Mouse (Mus musculus) c-Kit-negative CD71-positive TER-119-positive erythroid progenitor cells, embryonic 14.5 days (primary cell): ENCODE results near the gene AL731706.2.
"Not testable (repeated sequence)": the region's sequence is repeated elsewhere in the genome, so short reads cannot be mapped to it uniquely, and the experiment has no call there.

Source experiments
- DNase-seq: peaks from one replicate; pipeline ENCODE4 v3.0.0-alpha.2; 2013; ENCODE audit warnings: low read depth, low spot score

The AL731706.2 gene

DNA sequence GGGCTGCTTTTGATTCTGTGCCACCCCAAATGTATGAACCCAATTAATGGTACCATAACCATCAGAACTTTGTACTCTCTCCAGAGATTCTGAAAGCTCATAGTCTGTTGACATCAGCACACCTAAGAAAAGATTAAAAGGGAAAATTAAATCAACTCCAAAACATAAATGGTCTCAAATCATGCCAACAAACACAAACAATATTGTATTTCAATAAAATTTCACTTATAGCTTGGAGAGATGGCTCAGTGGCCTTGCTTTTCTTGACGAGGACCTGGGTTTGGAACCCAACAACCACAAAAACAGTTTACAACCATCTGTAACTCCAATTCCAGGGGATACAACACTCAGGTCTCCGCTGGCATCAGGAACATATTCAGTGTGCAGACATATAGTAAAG is at the start of gene AL731706.2:
AL731706.2 (minus strand) TSS at position 101 of the 400 bp plus-strand sequence.
- DNase-seq, result no peak

- peak; percentile 79 for DNase-seq
Measured at GRCm38 (mm10) chr2:136921003-136921408, 35.5 kb upstream of the AL731706.2 start.

- peak; percentile 33 for DNase-seq
Measured at GRCm38 (mm10) chr2:136920257-136920993, 34.9 kb upstream of the AL731706.2 start.

DNA sequence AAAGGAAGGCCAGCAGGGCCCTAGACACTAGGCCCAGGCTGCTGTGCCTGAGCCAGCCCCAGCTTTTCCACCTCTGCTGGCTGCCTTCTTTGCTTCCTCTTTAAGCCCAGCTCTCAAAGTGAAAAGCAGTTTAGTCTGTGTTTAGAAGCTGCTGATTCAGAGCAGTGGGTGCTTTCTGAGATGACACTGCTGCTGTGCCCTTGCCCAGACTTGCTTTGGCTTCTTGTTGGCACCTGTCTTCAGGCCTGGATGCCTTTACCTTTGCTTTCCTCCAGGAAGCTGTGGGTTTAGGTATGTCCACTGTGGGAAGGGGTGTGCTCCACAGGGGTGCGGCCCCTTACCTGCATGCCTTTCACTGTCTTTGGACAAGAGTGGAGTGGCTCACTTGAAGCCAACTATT is 34.0 kb upstream of the AL731706.2 start:
- DNase-seq, result no peak

- no peak for DNase-seq
Measured at GRCm38 (mm10) chr2:136914334-136914902, 28.9 kb upstream of the AL731706.2 start.

GRCm38 (mm10) chr2:136913021-136913420 is 27.5 kb upstream of the AL731706.2 start:
- DNase-seq, result no peak

DNA sequence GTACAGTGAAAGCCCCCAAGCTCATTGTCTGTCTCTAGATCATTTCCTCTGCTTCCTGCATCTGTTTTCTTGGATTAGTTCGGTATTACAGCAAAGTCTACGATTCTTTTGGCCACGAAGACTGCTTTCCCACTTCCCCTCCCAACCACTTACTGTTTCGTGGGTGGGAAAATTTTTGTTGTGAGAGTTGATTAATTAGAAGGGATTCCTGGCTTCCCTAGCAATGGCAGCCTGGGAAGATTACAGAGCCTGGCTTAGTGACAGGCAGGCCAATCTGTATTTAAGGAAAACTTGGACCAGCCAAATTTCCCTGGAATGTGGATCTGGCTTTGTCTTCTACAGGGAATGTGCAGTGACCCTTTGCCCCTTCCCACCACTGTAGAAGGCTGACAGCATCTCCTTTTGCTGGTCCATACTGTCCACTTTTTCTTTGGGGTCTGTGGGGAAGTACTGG is 26.5 kb upstream of the AL731706.2 start:
- DNase-seq, result no peak

- no peak for DNase-seq
Measured at GRCm38 (mm10) chr2:136909298-136909697, 23.8 kb upstream of the AL731706.2 start.

DNA sequence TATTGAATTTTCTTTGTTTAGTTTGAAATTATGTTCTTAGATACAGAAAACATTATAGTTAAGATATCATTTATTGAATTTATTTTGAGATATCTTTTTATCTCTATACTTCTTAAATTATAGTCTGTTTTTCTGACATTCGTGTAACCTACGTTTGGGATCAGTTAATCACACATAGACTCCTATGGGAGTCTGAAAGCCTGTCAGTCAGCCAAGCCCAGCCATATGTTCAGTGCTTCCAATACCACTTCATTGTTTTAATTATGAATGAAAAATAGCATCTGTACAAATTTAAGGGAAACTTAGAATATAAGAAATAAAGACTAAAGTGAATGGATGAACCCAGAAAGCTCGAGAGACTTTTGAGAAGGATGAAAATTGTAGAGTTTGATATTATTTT is 23.1 kb upstream of the AL731706.2 start:
- no peak for DNase-seq

GRCm38 (mm10) chr2:136896131-136896530 is 10.7 kb upstream of the AL731706.2 start:
- no peak for DNase-seq

- DNase-seq, result no peak
Measured at GRCm38 (mm10) chr2:136894494-136894893, 9.0 kb upstream of the AL731706.2 start.

GRCm38 (mm10) chr2:136891951-136892371 is 6.5 kb upstream of the AL731706.2 start:
- peak; percentile 92 for DNase-seq

DNA sequence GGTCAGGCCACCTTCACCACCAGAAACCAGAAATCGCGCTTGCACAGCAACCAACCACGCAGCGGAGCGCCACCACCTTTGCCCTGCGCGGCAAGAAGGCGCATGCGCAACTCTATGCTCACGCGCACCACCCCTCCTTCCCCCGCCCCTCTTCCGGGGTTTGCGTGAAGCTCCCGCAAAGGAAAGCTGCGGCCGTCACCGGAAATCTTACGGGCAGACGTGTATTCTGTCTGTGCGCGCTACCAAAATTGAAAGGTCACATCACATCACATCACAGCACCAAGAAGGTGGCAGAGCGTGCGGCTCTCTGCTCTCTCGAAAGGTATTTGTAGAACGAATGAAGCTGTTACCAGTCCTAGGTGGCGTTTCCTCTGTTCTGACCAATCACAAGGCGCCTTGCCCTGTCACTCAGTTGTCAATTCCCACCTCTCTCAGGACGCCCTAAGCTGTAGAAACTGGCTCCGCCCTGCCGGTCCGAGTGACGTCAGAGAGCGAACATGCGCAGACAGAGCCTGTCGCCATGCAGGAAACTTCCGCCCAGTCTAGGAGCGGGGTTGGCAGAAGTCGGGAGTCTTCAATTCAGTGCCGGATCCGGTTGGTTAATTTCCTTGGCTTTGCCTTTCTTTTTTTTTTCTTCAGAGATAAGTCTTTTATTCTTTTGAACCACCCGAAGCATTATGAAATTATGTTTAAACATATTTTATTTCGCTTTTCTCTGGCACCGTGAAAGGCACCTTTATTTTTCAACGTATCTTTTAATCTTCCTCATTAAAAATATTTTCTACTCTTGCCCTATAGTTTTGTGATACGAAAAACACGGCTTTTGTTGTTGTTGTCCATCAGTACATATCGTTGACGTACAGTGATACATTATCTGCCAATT is 5.8 kb upstream of the AL731706.2 start, which contains the start of the genes Slx4ip, AL731706.1 and Mkks:
Slx4ip (plus strand) TSS at position 151 of the 883 bp plus-strand sequence.
AL731706.1 (minus strand) TSS at position 322 of the 883 bp plus-strand sequence.
Mkks (minus strand) TSS at position 322 of the 883 bp plus-strand sequence.
- peak; percentile 99 for DNase-seq

GRCm38 (mm10) chr2:136890716-136891067 is 5.2 kb upstream of the AL731706.2 start:
- DNase-seq, result not testable (repeated sequence)

GRCm38 (mm10) chr2:136886846-136887245 is 1.4 kb upstream of the AL731706.2 start:
- DNase-seq, result no peak

DNA sequence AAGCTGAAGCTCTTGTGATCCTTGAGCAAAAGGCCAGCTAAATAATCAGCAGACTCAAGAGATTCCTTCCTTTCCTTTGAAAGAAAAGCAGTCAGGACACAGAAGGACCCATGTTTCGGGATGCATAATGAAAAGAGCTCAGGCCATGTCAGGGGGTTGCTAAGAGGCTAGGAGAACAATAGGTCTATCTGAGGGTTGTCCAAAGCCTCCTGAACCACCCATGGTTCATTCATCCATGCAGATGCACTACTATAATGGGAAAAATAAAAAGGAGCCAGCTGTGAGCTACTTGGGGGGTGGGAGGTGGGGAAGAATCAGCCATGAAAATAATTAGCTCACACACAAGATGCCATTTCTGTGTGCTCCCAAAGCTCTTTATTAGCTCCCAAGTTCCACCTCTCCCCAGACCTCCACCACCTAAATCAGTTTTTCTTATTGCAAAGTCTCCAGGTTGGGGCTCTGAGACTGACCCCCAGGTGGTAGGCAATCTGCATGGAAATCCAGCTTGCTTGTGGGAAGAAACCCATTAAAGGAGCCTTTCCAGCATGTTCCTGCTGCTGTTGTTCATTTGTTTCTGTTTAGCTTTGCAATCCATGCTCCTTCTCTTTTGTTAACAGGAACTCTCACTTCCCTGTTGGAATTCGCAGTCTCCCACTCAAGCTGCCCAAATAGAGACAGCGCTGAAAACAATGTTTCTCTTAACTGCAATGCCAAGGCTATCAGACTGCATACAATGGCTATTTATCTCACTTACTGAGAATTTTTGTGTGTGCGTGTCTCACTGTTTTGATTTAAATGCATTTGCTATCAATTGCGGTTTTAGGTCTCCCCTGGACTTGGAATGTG is 30.7 kb downstream of the AL731706.2 start:
- DNase-seq, result no peak

DNA sequence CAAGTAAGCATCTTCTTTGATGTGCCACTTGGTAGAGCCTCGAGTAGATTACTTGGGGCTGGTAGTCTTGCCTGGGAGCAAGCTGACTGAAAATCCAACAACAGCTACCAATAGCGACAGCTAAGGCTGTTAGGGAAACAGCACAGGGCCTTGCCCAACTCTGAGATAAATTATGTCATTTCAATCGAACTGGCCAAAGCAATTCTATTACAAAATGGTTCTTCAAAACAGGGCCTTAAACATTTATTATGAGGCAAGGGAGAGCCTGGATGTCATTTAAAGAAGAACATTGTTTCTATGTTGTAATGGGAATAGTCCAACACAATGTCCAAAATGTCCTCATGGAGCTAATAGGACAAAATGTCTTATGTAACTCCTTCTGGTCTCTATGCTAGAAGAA is 35.1 kb downstream of the AL731706.2 start:
- no peak for DNase-seq

DNA sequence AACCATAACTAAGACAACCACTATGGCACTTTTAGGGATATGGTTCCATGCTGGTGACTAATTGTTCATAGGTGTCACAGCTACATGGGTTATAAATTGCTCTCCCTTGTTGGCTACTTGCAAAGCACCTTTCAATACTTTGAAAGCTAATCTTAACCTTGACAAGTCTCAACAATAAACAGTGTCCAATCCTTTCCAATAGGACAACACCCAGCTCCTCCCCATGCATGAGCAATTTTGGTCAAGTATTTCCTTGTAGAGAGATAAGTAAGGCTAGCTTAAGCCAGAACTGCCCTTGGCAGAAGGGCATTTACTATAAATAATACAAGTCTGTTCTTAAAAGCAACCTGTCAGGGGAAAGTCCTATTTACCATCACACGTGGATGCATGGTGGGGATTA is 47.5 kb downstream of the AL731706.2 start:
- DNase-seq, result no peak

DNA sequence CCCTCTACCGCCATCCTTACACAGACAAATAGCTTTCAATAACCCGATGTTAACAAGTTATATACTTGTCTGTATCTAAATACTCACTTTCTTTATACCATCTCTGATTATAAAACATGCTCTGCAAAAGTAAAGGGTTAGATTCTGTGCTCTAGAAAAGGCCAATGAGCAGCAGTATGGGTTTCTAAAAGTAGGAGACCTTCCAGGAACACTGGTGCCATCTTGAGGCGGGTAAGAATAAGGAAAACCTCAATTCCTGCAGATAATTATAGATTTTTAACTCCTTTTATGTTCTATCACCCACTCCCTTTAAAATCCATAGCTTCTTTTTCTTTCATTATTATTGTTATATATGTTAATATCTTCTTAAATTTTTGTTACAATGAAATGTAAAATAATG is 49.6 kb downstream of the AL731706.2 start:
- DNase-seq, result no peak
